Mouse (Mus musculus): ENCODE results near the gene Prrt1. TPM values are rescaled to one million over a fixed set of nuclear protein-coding genes. Genes with fewer than 3 reads are reported as not detected.

The Prrt1 gene
- polyA plus RNA-seq, 1 experiment = not detected

GRCm38 (mm10) chr17:34681132-34681571, 51.8 kb downstream of the Prrt1 start:
- H3K9ac ChIP-seq (ENCODE audit: low read depth, poor library complexity, severe bottlenecking) = no peak overlapping the region
- no peak overlapping the region for H3K4me3 ChIP-seq (ENCODE audit: low read depth, low read length)
- H3K36me3 ChIP-seq (ENCODE audit: control insufficient read depth, insufficient read depth, low read length, poor library complexity, severe bottlenecking) = no peaks in the 10 kb centered on the region
- H3K27me3 ChIP-seq (ENCODE audit: control insufficient read depth, insufficient read depth, low read length, poor library complexity, severe bottlenecking) = no peaks in the 10 kb centered on the region
- H3K9me3 ChIP-seq (replicated peaks; ENCODE audit: control insufficient read depth, insufficient read depth, low read length, poor library complexity, severe bottlenecking) = no peaks in the 10 kb centered on the region
- no peaks in the 10 kb centered on the region for H3K4me1 ChIP-seq (ENCODE audit: control insufficient read depth, insufficient read depth, low read length)
- TF ChIP-seq POLR2A (IDR thresholded peaks at IDR 0.05; ENCODE audit: insufficient read depth, low read length) = no peak
- TF ChIP-seq CTCF (IDR thresholded peaks at IDR 0.05; ENCODE audit: low read depth, low read length) = no peak
- H3K27ac ChIP-seq (ENCODE audit: insufficient read depth, low read length) = no peak overlapping the region

GRCm38 (mm10) chr17:34681881-34682536, 52.7 kb downstream of the Prrt1 start:
- no peak overlapping the region for H3K27ac ChIP-seq (ENCODE audit: insufficient read depth, low read length)
- no peak overlapping the region for H3K9ac ChIP-seq (ENCODE audit: low read depth, poor library complexity, severe bottlenecking)
- no peak overlapping the region for H3K4me3 ChIP-seq (ENCODE audit: low read depth, low read length)
- H3K27me3 ChIP-seq (ENCODE audit: control insufficient read depth, insufficient read depth, low read length, poor library complexity, severe bottlenecking) = no peaks in the 10 kb centered on the region
- H3K9me3 ChIP-seq (replicated peaks; ENCODE audit: control insufficient read depth, insufficient read depth, low read length, poor library complexity, severe bottlenecking) = no peaks in the 10 kb centered on the region
- H3K36me3 ChIP-seq (ENCODE audit: control insufficient read depth, insufficient read depth, low read length, poor library complexity, severe bottlenecking) = no peaks in the 10 kb centered on the region
- no peak for TF ChIP-seq EP300 (IDR thresholded peaks at IDR 0.05; ENCODE audit: insufficient read depth, low read depth, low read length)
- TF ChIP-seq POLR2A (IDR thresholded peaks at IDR 0.05; ENCODE audit: insufficient read depth, low read length) = no peak
- no peak for TF ChIP-seq CTCF (IDR thresholded peaks at IDR 0.05; ENCODE audit: low read depth, low read length)
- H3K4me1 ChIP-seq (ENCODE audit: control insufficient read depth, insufficient read depth, low read length) = no peaks in the 10 kb centered on the region

Other genes with a start within 250 kb of the Prrt1 start
- gene BC051142, start 230.7 kb upstream of the Prrt1 start, polyA plus RNA-seq (2011; ENCODE audit: insufficient read depth, insufficient read length, low read depth, missing spikeins) = not detected in 2 replicates
- gene Btnl4, start 152.2 kb upstream of the Prrt1 start, polyA plus RNA-seq (2011; ENCODE audit: insufficient read depth, insufficient read length, low read depth, missing spikeins) = not detected in 2 replicates
- gene Btnl6, start 112.2 kb upstream of the Prrt1 start, polyA plus RNA-seq (2011; ENCODE audit: insufficient read depth, insufficient read length, low read depth, missing spikeins) = not detected in 2 replicates
- 4.6 and 7.0 TPM in 2 replicates for gene Notch4, start 65.3 kb upstream of the Prrt1 start, polyA plus RNA-seq (2011; ENCODE audit: insufficient read depth, insufficient read length, low read depth, missing spikeins)
- 3.9 and 4.2 TPM in 2 replicates for gene Gpsm3, start 39.7 kb upstream of the Prrt1 start, polyA plus RNA-seq (2011; ENCODE audit: insufficient read depth, insufficient read length, low read depth, missing spikeins)
- 66.1 and 73.0 TPM in 2 replicates for gene Pbx2, start 38.3 kb upstream of the Prrt1 start, polyA plus RNA-seq (2011; ENCODE audit: insufficient read depth, insufficient read length, low read depth, missing spikeins)
- gene Ager, start 31.7 kb upstream of the Prrt1 start, polyA plus RNA-seq (2011; ENCODE audit: insufficient read depth, insufficient read length, low read depth, missing spikeins) = 1.4 and 2.5 TPM in 2 replicates
- 74.3 and 75.9 TPM in 2 replicates for gene Rnf5, start 25.8 kb upstream of the Prrt1 start, polyA plus RNA-seq (2011; ENCODE audit: insufficient read depth, insufficient read length, low read depth, missing spikeins)
- gene Agpat1, start 25.3 kb upstream of the Prrt1 start, polyA plus RNA-seq (2011; ENCODE audit: insufficient read depth, insufficient read length, low read depth, missing spikeins) = 66.8 and 81.7 TPM in 2 replicates
- gene Egfl8, start 13.6 kb upstream of the Prrt1 start, polyA plus RNA-seq (2011; ENCODE audit: insufficient read depth, insufficient read length, low read depth, missing spikeins) = 0.85 and 1.1 TPM in 2 replicates
- gene Ppt2, start 1.0 kb upstream of the Prrt1 start, polyA plus RNA-seq (2011; ENCODE audit: insufficient read depth, insufficient read length, low read depth, missing spikeins) = 26.7 and 29.2 TPM in 2 replicates
- gene Fkbpl, start 15.2 kb downstream of the Prrt1 start, polyA plus RNA-seq (2011; ENCODE audit: insufficient read depth, insufficient read length, low read depth, missing spikeins) = 11.0 and 16.5 TPM in 2 replicates
- gene Atf6b, start 17.6 kb downstream of the Prrt1 start, polyA plus RNA-seq (2011; ENCODE audit: insufficient read depth, insufficient read length, low read depth, missing spikeins) = 31.3 and 32.0 TPM in 2 replicates
- 0.13 and 0.15 TPM in 2 replicates for gene Tnxb, start 41.0 kb downstream of the Prrt1 start, polyA plus RNA-seq (2011; ENCODE audit: insufficient read depth, insufficient read length, low read depth, missing spikeins)
- 0.12 and 0.23 TPM in 2 replicates for gene C4b, start 114.3 kb downstream of the Prrt1 start, polyA plus RNA-seq (2011; ENCODE audit: insufficient read depth, insufficient read length, low read depth, missing spikeins)
- not detected in 2 replicates for gene Cyp21a1, start 175.0 kb downstream of the Prrt1 start, polyA plus RNA-seq (2011; ENCODE audit: insufficient read depth, insufficient read length, low read depth, missing spikeins)
- gene Stk19, start 207.4 kb downstream of the Prrt1 start, polyA plus RNA-seq (2011; ENCODE audit: insufficient read depth, insufficient read length, low read depth, missing spikeins) = 18.7 and 25.8 TPM in 2 replicates
- gene Dxo, start 207.5 kb downstream of the Prrt1 start, polyA plus RNA-seq (2011; ENCODE audit: insufficient read depth, insufficient read length, low read depth, missing spikeins) = 22.6 and 24.5 TPM in 2 replicates
- gene Skiv2l, start 220.7 kb downstream of the Prrt1 start, polyA plus RNA-seq (2011; ENCODE audit: insufficient read depth, insufficient read length, low read depth, missing spikeins) = 12.7 and 13.1 TPM in 2 replicates
- gene Nelfe, start 220.9 kb downstream of the Prrt1 start, polyA plus RNA-seq (2011; ENCODE audit: insufficient read depth, insufficient read length, low read depth, missing spikeins) = 53.0 and 63.6 TPM in 2 replicates
- not detected in 2 replicates for gene Cfb, start 233.0 kb downstream of the Prrt1 start, polyA plus RNA-seq (2011; ENCODE audit: insufficient read depth, insufficient read length, low read depth, missing spikeins)
- gene Zbtb12, start 249.9 kb downstream of the Prrt1 start, polyA plus RNA-seq (2011; ENCODE audit: insufficient read depth, insufficient read length, low read depth, missing spikeins) = 22.8 and 24.7 TPM in 2 replicates

Measured in ES-Bruce4 (cell line).